Mouse (Mus musculus) testis, adult 2 months (tissue): ENCODE results near the gene Gm12216. TPM values are rescaled to one million over a fixed set of nuclear protein-coding genes. Genes with fewer than 3 reads are reported as not detected.
"Not testable (repeated sequence)": the region's sequence is repeated elsewhere in the genome, so short reads cannot be mapped to it uniquely, and the experiment has no call there.

Experiments used
- H3K27ac ChIP-seq: fragments of 200-500 bp; 2 replicates; pipeline ENCODE4 v1.5.1; 2012; ENCODE audit warnings: low read depth, low read length; ENCODE audit not compliant: control insufficient read depth, insufficient read depth
- H3K27me3 ChIP-seq: fragments of 200-500 bp; 2 replicates; pipeline ENCODE4 v1.6.1; 2012; ENCODE audit warnings: mild to moderate bottlenecking, low read length, moderate library complexity; ENCODE audit not compliant: control insufficient read depth, insufficient read depth
- H3K36me3 ChIP-seq: fragments of 200-500 bp; 2 replicates; pipeline ENCODE4 v1.6.1; 2012; ENCODE audit warnings: mild to moderate bottlenecking, low read length; ENCODE audit not compliant: control insufficient read depth, insufficient read depth
- H3K4me1 ChIP-seq: fragments of 200-500 bp; 2 replicates; pipeline ENCODE4 v1.6.1; 2012; ENCODE audit warnings: low read length; ENCODE audit not compliant: control insufficient read depth, insufficient read depth
- H3K4me3 ChIP-seq: fragments of 200-500 bp; 2 replicates; pipeline ENCODE4 v1.5.1; 2012; ENCODE audit warnings: low read depth, mild to moderate bottlenecking, low read length, moderate library complexity, mixed read lengths; ENCODE audit not compliant: control insufficient read depth
- CTCF ChIP-seq: fragments of 200-500 bp; IDR thresholded peaks from 2 replicates; pipeline ENCODE4 v1.5.1; 2012; ENCODE audit warnings: low read depth, mild to moderate bottlenecking, inconsistent platforms, low read length, moderate library complexity; ENCODE audit not compliant: control insufficient read depth, insufficient read depth, insufficient replicate concordance
- POLR2A ChIP-seq: fragments of 200-500 bp; IDR thresholded peaks from 2 replicates; pipeline ENCODE4 v1.6.1; 2012; ENCODE audit warnings: low read depth, mild to moderate bottlenecking, inconsistent platforms, low read length, moderate library complexity; ENCODE audit not compliant: control insufficient read depth
- polyA plus RNA-seq: library from polyadenylated mRNA; depleted of rRNA; stranded (reverse); fragments of >200 nt; gene quantifications from 2 replicates; pipeline ENCODE4 v1.2.3, GENCODE M21; 2012

Gm12216 gene
- polyA plus RNA-seq, 1 experiment = 0.91 TPM

GRCm38 (mm10) chr11:53890225-53890624 is 31.2 kb upstream of the Gm12216 start:
- Histone ChIP-seq H3K27ac (no peak overlapping the region), H3K27me3 (no peaks in the 10 kb centered on the region), H3K36me3 (no peaks in the 10 kb centered on the region; the same call in 1 of the 2 replicates), H3K4me3 (peak overlapping the region; percentile 94), H3K4me1 (peaks cover 7% of the 10 kb centered on the region)
- no peak for TF ChIP-seq POLR2A
- no peak for TF ChIP-seq CTCF

DNA sequence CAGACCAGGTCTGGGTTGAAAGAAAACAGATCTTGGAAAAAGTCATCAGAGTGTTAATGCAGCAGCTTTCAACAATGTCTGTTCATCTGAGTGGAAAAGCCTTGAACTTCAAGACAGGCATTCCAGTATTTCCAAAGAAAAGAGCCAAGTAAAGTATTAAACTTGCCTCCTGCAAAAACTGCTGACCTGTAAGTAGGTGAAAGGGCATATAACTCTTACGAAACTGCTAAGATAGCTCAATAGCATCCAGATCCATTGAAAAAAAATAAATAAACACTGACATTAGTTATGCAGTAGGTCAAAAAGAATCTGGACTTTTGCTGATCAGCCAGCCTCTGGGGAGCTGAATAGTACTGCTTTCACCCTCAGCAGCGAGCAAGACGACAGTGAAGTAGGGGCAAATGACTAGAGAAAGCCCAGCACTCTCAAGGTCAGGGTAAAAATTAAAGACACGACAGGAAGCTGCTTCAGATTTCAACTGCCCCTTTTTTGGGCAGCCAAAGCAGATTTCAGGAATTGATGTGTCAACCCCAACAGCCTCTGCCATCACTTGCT is 30.1 kb upstream of the Gm12216 start:
- no peak overlapping the region for H3K4me3 ChIP-seq
- H3K4me1 ChIP-seq = peaks cover 7% of the 10 kb centered on the region
- TF ChIP-seq POLR2A = no peak
- no peak for TF ChIP-seq CTCF
- no peaks in the 10 kb centered on the region; the same call in 1 of the 2 replicates for H3K36me3 ChIP-seq
- H3K27ac ChIP-seq = peak overlapping the region; percentile 36
- no peaks in the 10 kb centered on the region for H3K27me3 ChIP-seq

- H3K27ac ChIP-seq = peak overlapping the region; percentile 3; the same call in 1 of the 2 replicates
- TF ChIP-seq CTCF (no peak), POLR2A (no peak)
These were observed 29.2 kb upstream of the Gm12216 start for GRCm38 (mm10) chr11:53888242-53888641.

GRCm38 (mm10) chr11:53883287-53883686 is 24.2 kb upstream of the Gm12216 start:
- no peaks in the 10 kb centered on the region for H3K4me1 ChIP-seq
- H3K36me3 ChIP-seq = no peaks in the 10 kb centered on the region; the same call in 1 of the 2 replicates
- no peak for TF ChIP-seq CTCF
- no peak for TF ChIP-seq POLR2A
- H3K27me3 ChIP-seq = no peaks in the 10 kb centered on the region
- H3K4me3 ChIP-seq = no peak overlapping the region
- no peak overlapping the region for H3K27ac ChIP-seq

More at GRCm38 (mm10) chr11:53888242-53888641, 29.2 kb upstream of the Gm12216 start:
- H3K36me3 ChIP-seq = no peaks in the 10 kb centered on the region; the same call in 1 of the 2 replicates
- peaks cover 7% of the 10 kb centered on the region for H3K4me1 ChIP-seq
- no peaks in the 10 kb centered on the region for H3K27me3 ChIP-seq
- H3K4me3 ChIP-seq = no peak overlapping the region

DNA sequence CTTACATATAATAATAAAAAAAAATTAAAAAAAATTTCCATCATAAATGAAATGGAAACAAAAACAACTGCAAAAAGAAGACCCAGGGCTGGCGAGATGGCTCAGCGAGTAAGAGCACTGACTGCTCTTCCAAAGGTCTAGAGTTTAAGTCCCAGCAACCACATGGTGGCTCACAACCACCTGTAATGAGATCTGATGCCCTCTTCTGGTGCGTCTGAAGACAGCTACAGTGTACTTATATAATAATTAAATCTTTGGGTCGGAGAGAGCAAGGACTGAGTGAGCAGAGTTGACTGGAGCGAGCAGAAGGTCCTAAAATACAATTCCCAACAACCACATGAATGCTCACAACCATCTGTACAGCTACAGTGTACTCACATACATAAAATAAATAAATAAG is 19.0 kb upstream of the Gm12216 start:
- H3K4me1 ChIP-seq, H3K27ac ChIP-seq, H3K27me3 ChIP-seq, H3K4me3 ChIP-seq, H3K36me3 ChIP-seq: not testable (repeated sequence)

GRCm38 (mm10) chr11:53876488-53876887 is 17.4 kb upstream of the Gm12216 start:
- TF ChIP-seq CTCF (no peak), POLR2A (no peak)
- H3K27me3 ChIP-seq = no peaks in the 10 kb centered on the region
- no peak overlapping the region for H3K27ac ChIP-seq
- no peak overlapping the region for H3K4me3 ChIP-seq
- H3K4me1 ChIP-seq = no peaks in the 10 kb centered on the region
- H3K36me3 ChIP-seq = peaks cover 1% of the 10 kb centered on the region

DNA sequence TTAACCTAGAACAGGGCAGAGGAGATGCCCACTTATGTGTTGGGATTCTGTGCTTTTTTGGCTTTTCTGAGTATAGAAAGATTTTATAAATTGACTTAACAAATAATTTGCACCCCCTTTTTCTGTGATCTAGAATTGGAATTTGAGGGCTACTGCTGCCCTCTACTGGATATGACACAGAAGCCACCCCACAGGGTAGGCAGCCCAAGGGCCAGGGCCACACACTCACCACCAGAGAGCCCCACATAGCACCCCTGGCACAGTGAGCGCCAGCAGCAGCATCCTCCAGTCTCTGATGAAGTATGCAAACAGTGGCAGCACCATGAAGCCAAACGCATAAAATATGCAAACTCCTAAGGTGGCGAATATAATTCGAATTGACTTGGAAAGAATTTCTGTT is 15.7 kb upstream of the Gm12216 start:
- TF ChIP-seq POLR2A = no peak
- TF ChIP-seq CTCF = no peak
- Histone ChIP-seq H3K27ac (no peak overlapping the region), H3K4me1 (no peaks in the 10 kb centered on the region), H3K4me3 (no peak overlapping the region), H3K36me3 (peaks cover 1% of the 10 kb centered on the region), H3K27me3 (no peaks in the 10 kb centered on the region)

DNA sequence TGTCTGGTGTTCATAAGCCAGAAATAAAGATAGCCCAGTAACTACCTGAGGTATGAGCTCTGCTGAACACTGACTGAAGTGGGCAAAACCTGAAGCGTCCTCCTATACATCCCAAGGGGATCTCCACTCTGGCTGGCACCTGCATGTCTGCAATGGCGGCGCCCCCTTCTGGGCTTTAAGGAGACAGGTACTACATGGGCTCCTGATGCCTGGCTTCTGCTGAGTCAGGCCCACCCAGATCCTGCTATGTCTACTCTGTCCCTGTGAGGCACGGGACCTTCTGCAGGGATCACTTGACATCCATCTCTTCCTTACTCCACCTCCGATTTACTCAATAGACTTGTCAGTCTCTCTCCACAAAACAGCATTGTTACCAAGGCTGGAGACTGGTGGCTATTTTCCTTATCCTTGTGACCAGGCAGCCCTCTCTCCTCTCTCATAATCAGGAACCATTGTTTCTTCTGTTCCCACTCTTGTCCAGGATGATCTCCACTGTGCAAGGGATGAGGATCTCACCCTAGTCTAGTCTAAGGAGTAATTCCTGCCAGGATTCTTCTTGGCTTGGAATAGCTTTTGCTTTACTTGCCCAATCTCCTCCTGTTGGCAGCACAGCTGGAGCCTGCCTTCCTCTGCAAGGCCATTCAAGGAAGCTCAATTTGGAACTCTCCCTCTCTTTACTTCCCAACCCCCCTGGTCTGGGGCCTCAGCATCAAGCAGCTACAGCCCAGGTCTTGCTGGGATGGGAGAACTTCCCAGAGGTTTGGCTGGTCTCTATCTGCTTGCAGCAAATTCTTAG is 15.1 kb upstream of the Gm12216 start:
- H3K27ac ChIP-seq, H3K36me3 ChIP-seq, H3K4me1 ChIP-seq, H3K4me3 ChIP-seq, H3K27me3 ChIP-seq: not testable (repeated sequence)
